ENCODE assay signal across 16 mouse cellular contexts in genomic region chr3:45319257-45319656, GRCm38 (mm10). TPM values are rescaled to one million over a fixed set of nuclear protein-coding genes. Genes with fewer than 3 reads are reported as not detected.
DNase-seq lines count a peak whose midpoint lies in the region; ATAC-seq lines count a peak whose summit lies in the region.
"Had no signal": no experiment of that assay in that cellular context is flagged by ENCODE, and none has a peak within 500 bp of the region (broad histone marks: within the 10 kb centered on the region; RNA-seq: fewer than 3 reads in every experiment).

No protein-coding gene starts in this region.

- 34% methylated on average over 2 of the region's 2 CpGs for WGBS in hindbrain, embryonic 11.5 days
- WGBS in hindbrain, embryonic 12.5 days, result 47% methylated on average over 2 of the region's 2 CpGs

- no peaks in the 10 kb centered on the region for H3K9me3 ChIP-seq in hindbrain, embryonic 11.5 days (ENCODE audit: control insufficient read depth, low read length)
- H3K9me3 ChIP-seq in hindbrain, embryonic 12.5 days (replicated peaks), result no peaks in the 10 kb centered on the region
- H3K9me3 ChIP-seq: embryonic facial prominence, embryonic 12.5 days; limb, embryonic 12.5 days; midbrain, embryonic 12.5 days had no signal

- no peak overlapping the region for H3K9ac ChIP-seq in hindbrain, embryonic 11.5 days (ENCODE audit: low read depth, low read length)
- no peak overlapping the region for H3K9ac ChIP-seq in hindbrain, embryonic 12.5 days
- H3K9ac ChIP-seq: embryonic facial prominence, embryonic 12.5 days; limb, embryonic 12.5 days; midbrain, embryonic 12.5 days had no signal

- peak; percentile 10 for DNase-seq in hindbrain, embryonic 11.5 days (ENCODE audit: low spot score)
- peak; percentile 0 for DNase-seq in lung, postnatal 36 days
- no peak for DNase-seq in lung, adult 18-20 months
- peak; percentile 7 for DNase-seq in MEL-GATA-1-ER (ENCODE audit: extremely low read depth, low read depth)
- DNase-seq in embryo, embryonic 11 days, result peak; percentile 3
- no peak for DNase-seq in kidney, adult 11 months
- no peak for DNase-seq in thymus, postnatal 14 days
- DNase-seq: cerebellum, adult 8-10 months; heart, adult 18-20 months; heart, postnatal 14 days; kidney, postnatal 10 days; layer of hippocampus, postnatal 36 days had no signal

- no peak overlapping the region for H3K4me3 ChIP-seq in hindbrain, embryonic 11.5 days (ENCODE audit: low read depth, low read length)
- H3K4me3 ChIP-seq in hindbrain, embryonic 12.5 days, result no peak overlapping the region
- H3K4me3 ChIP-seq: embryonic facial prominence, embryonic 12.5 days; limb, embryonic 12.5 days; midbrain, embryonic 12.5 days had no signal

- no peak for ATAC-seq in hindbrain, embryonic 11.5 days (ENCODE audit: low FRiP score)
- no peak for ATAC-seq in hindbrain, embryonic 12.5 days (ENCODE audit: low FRiP score)

- no peaks in the 10 kb centered on the region for H3K36me3 ChIP-seq in hindbrain, embryonic 11.5 days (ENCODE audit: control insufficient read depth, insufficient read depth, low read length)
- no peaks in the 10 kb centered on the region for H3K36me3 ChIP-seq in hindbrain, embryonic 12.5 days
- H3K36me3 ChIP-seq: embryonic facial prominence, embryonic 12.5 days; limb, embryonic 12.5 days; midbrain, embryonic 12.5 days had no signal

- H3K4me2 ChIP-seq in hindbrain, embryonic 11.5 days (replicated peaks; ENCODE audit: low read depth, low read length), result no peak overlapping the region
- H3K4me2 ChIP-seq in hindbrain, embryonic 12.5 days (replicated peaks), result no peak overlapping the region
- H3K4me2 ChIP-seq: embryonic facial prominence, embryonic 12.5 days; limb, embryonic 12.5 days; midbrain, embryonic 12.5 days had no signal

- no peak overlapping the region for H3K27ac ChIP-seq in hindbrain, embryonic 11.5 days (ENCODE audit: low read depth, low read length)
- H3K27ac ChIP-seq in hindbrain, embryonic 12.5 days, result no peak overlapping the region
- H3K27ac ChIP-seq: embryonic facial prominence, embryonic 12.5 days; limb, embryonic 12.5 days; midbrain, embryonic 12.5 days had no signal

- no peaks in the 10 kb centered on the region for H3K27me3 ChIP-seq in hindbrain, embryonic 11.5 days (ENCODE audit: control insufficient read depth, insufficient read depth, low read length)
- no peaks in the 10 kb centered on the region for H3K27me3 ChIP-seq in hindbrain, embryonic 12.5 days
- H3K27me3 ChIP-seq: embryonic facial prominence, embryonic 12.5 days; limb, embryonic 12.5 days; midbrain, embryonic 12.5 days had no signal

- no peaks in the 10 kb centered on the region for H3K4me1 ChIP-seq in hindbrain, embryonic 11.5 days (replicated peaks; ENCODE audit: control insufficient read depth, insufficient read depth, low read length)
- no peaks in the 10 kb centered on the region for H3K4me1 ChIP-seq in hindbrain, embryonic 12.5 days
- H3K4me1 ChIP-seq: embryonic facial prominence, embryonic 12.5 days; limb, embryonic 12.5 days; midbrain, embryonic 12.5 days had no signal

RNA-seq across cellular contexts. Expression of gene Pcdh10, which starts 58.9 kb away (rescaled TPM):
- 4.5 and 4.6 TPM in 2 replicates for polyA plus RNA-seq in hindbrain, embryonic 11.5 days (2014; fragmentation: Nextera tagmentation; extraction: Ambion mirVana)
- 9.3 and 11.1 TPM in 2 replicates for polyA plus RNA-seq in hindbrain, embryonic 12.5 days (2016; fragmentation: Nextera tagmentation; extraction: Ambion mirVana)

Comparison
In these comparisons a context has a peak if more than half of its experiments do, and no peak if none do; other contexts are left out.
1. DNase-seq: peak in hindbrain, embryonic 11.5 days (single experiment), lung, postnatal 36 days (single experiment), MEL-GATA-1-ER (single experiment) and embryo, embryonic 11 days (single experiment); none in lung, adult 18-20 months (0 of 2), kidney, adult 11 months (single experiment) and thymus, postnatal 14 days (single experiment).